In genomic region chr3:101313266-101314051, GRCm38 (mm10) we compare ENCODE assay signal across 27 mouse cellular contexts. TPM values are rescaled to one million over a fixed set of nuclear protein-coding genes. Genes with fewer than 3 reads are reported as not detected.
A peak's percentile ranks its signal among the peaks of the same experiment; 100 is the strongest.
DNase-seq lines count a peak whose midpoint lies in the region; ATAC-seq and TF ChIP-seq lines count a peak whose summit lies in the region.
"Had no signal": no experiment of that assay in that cellular context is flagged by ENCODE, and none has a peak within 500 bp of the region (broad histone marks: within the 10 kb centered on the region; RNA-seq: fewer than 3 reads in every experiment).

No protein-coding gene starts in this region.

- no peak overlapping the region for H3ac ChIP-seq in myocyte (ENCODE audit: control insufficient read depth, insufficient read length)

- peak; percentile 4 for DNase-seq in forebrain, embryonic 11.5 days (ENCODE audit: low spot score)
- peak; percentile 52 for DNase-seq in brain, adult 2 months (ENCODE audit: low read depth, low spot score)
- no peak for DNase-seq in gastrocnemius, postnatal 25 days
- no peak for DNase-seq in frontal cortex, postnatal 25 days (ENCODE audit: low spot score in 2 of 2)
- DNase-seq in kidney, adult 2 months = no peak
- DNase-seq: adrenal gland, adult 8-10 months; cerebellum, adult 8-10 months; cerebellum, postnatal 36 days; embryo, embryonic 11 days; gastrocnemius, postnatal 36 days; kidney, adult 18-20 months; lung, adult 18-20 months; lung, postnatal 10 days; spleen, adult 18-20 months had no signal

- H3K9ac ChIP-seq in forebrain, embryonic 11.5 days (ENCODE audit: low read length) = no peak overlapping the region
- no peak overlapping the region for H3K9ac ChIP-seq in forebrain, embryonic 15.5 days (replicated peaks)
- no peak overlapping the region for H3K9ac ChIP-seq in liver, embryonic 15.5 days
- H3K9ac ChIP-seq: embryonic facial prominence, embryonic 13.5 days; hindbrain, embryonic 12.5 days; limb, embryonic 12.5 days; neural tube, embryonic 15.5 days had no signal

- H3K4me1 ChIP-seq in forebrain, embryonic 11.5 days (replicated peaks; ENCODE audit: control insufficient read depth, insufficient read depth, low read length) = no peaks in the 10 kb centered on the region
- H3K4me1 ChIP-seq in forebrain, embryonic 15.5 days = no peaks in the 10 kb centered on the region
- H3K4me1 ChIP-seq in liver, embryonic 15.5 days (replicated peaks) = peaks cover 34% of the 10 kb centered on the region
- H3K4me1 ChIP-seq in kidney, adult 2 months (ENCODE audit: control insufficient read depth, insufficient read depth, low read length) = no peaks in the 10 kb centered on the region
- H3K4me1 ChIP-seq: hindbrain, embryonic 12.5 days; neural tube, embryonic 15.5 days had no signal

- TF ChIP-seq CTCF in kidney, adult 2 months (conservative IDR thresholded peaks at IDR 0.05; ENCODE audit: insufficient read depth, insufficient read length, low read depth, low read length) = no peak

- H3K79me2 ChIP-seq in myocyte (ENCODE audit: control insufficient read depth, insufficient read depth) = no peaks in the 10 kb centered on the region

- no peak for TF ChIP-seq POLR2A in myocyte (IDR thresholded peaks at IDR 0.05; ENCODE audit: insufficient read length, low read depth)
- no peak for TF ChIP-seq POLR2A in kidney, adult 2 months (IDR thresholded peaks at IDR 0.05; ENCODE audit: low read depth, low read length)

- no peak for ATAC-seq in forebrain, embryonic 11.5 days (replicated peaks; ENCODE audit: low FRiP score)
- no peak for ATAC-seq in forebrain, embryonic 15.5 days (replicated peaks)
- peak; percentile 40; the same call in 1 of the 2 replicates for ATAC-seq in liver, embryonic 15.5 days (ENCODE audit: insufficient read depth)
- ATAC-seq: forebrain, embryonic 14.5 days; midbrain, embryonic 16.5 days; Patski had no signal

- H3K36me3 ChIP-seq in forebrain, embryonic 11.5 days (ENCODE audit: control insufficient read depth, insufficient read depth, low read length) = no peaks in the 10 kb centered on the region
- H3K36me3 ChIP-seq in forebrain, embryonic 15.5 days = no peaks in the 10 kb centered on the region
- no peaks in the 10 kb centered on the region for H3K36me3 ChIP-seq in liver, embryonic 15.5 days (replicated peaks)
- no peaks in the 10 kb centered on the region for H3K36me3 ChIP-seq in myocyte (ENCODE audit: control insufficient read depth, insufficient read depth)
- H3K36me3 ChIP-seq in kidney, adult 2 months (ENCODE audit: control insufficient read depth, insufficient read depth, low read length) = no peaks in the 10 kb centered on the region
- H3K36me3 ChIP-seq: embryonic facial prominence, embryonic 13.5 days; hindbrain, embryonic 12.5 days; limb, embryonic 12.5 days; neural tube, embryonic 15.5 days had no signal

- H3K4me2 ChIP-seq in forebrain, embryonic 11.5 days (ENCODE audit: low read depth, low read length, severe bottlenecking) = no peak overlapping the region
- no peak overlapping the region for H3K4me2 ChIP-seq in forebrain, embryonic 15.5 days (replicated peaks)
- H3K4me2 ChIP-seq in liver, embryonic 15.5 days = no peak overlapping the region
- peak overlapping the region; percentile 58 for H3K4me2 ChIP-seq in myocyte (ENCODE audit: low read depth)
- H3K4me2 ChIP-seq: embryonic facial prominence, embryonic 13.5 days; hindbrain, embryonic 12.5 days; limb, embryonic 12.5 days; neural tube, embryonic 15.5 days had no signal

- WGBS in forebrain, embryonic 11.5 days = 86% methylated on average over 8 of the region's 8 CpGs
- 82% methylated on average over 8 of the region's 8 CpGs for WGBS in forebrain, embryonic 15.5 days
- WGBS in liver, embryonic 15.5 days (ENCODE audit: insufficient replicate concordance) = 32% methylated on average over 8 of the region's 8 CpGs
- WGBS in kidney, adult 2 months = 83% methylated on average over 8 of the region's 8 CpGs

- H3K27me3 ChIP-seq in forebrain, embryonic 11.5 days (ENCODE audit: control insufficient read depth, insufficient read depth, low read length) = no peaks in the 10 kb centered on the region
- no peaks in the 10 kb centered on the region for H3K27me3 ChIP-seq in forebrain, embryonic 15.5 days
- H3K27me3 ChIP-seq in liver, embryonic 15.5 days = no peaks in the 10 kb centered on the region; the same call in 1 of the 2 replicates
- no peaks in the 10 kb centered on the region for H3K27me3 ChIP-seq in myocyte (ENCODE audit: control insufficient read depth, insufficient read depth, insufficient read length)
- no peaks in the 10 kb centered on the region for H3K27me3 ChIP-seq in kidney, adult 2 months (replicated peaks; ENCODE audit: control insufficient read depth, insufficient read depth, low read length)
- H3K27me3 ChIP-seq: embryonic facial prominence, embryonic 13.5 days; hindbrain, embryonic 12.5 days; limb, embryonic 12.5 days; neural tube, embryonic 15.5 days; Patski had no signal

- no peak overlapping the region for H3K4me3 ChIP-seq in forebrain, embryonic 11.5 days (ENCODE audit: low read depth, low read length)
- H3K4me3 ChIP-seq in forebrain, embryonic 15.5 days = no peak overlapping the region
- H3K4me3 ChIP-seq in liver, embryonic 15.5 days (replicated peaks) = no peak overlapping the region
- no peak overlapping the region for H3K4me3 ChIP-seq in myocyte
- no peak overlapping the region for H3K4me3 ChIP-seq in kidney, adult 2 months (ENCODE audit: insufficient read depth, low read depth, low read length)
- H3K4me3 ChIP-seq: embryonic facial prominence, embryonic 13.5 days; hindbrain, embryonic 12.5 days; limb, embryonic 12.5 days; neural tube, embryonic 15.5 days had no signal

- no peak overlapping the region for H3K27ac ChIP-seq in forebrain, embryonic 11.5 days (ENCODE audit: low read depth, low read length)
- H3K27ac ChIP-seq in forebrain, embryonic 15.5 days (replicated peaks) = no peak overlapping the region
- no peak overlapping the region for H3K27ac ChIP-seq in liver, embryonic 15.5 days (replicated peaks)
- no peak overlapping the region for H3K27ac ChIP-seq in kidney, adult 2 months (ENCODE audit: insufficient read depth, low read depth, low read length)
- H3K27ac ChIP-seq: embryonic facial prominence, embryonic 13.5 days; hindbrain, embryonic 12.5 days; kidney, postnatal 0 days; limb, embryonic 12.5 days; neural tube, embryonic 15.5 days had no signal

- no peaks in the 10 kb centered on the region for H3K9me3 ChIP-seq in forebrain, embryonic 11.5 days (ENCODE audit: control insufficient read depth, low read length)
- H3K9me3 ChIP-seq in forebrain, embryonic 15.5 days = no peaks in the 10 kb centered on the region
- no peaks in the 10 kb centered on the region for H3K9me3 ChIP-seq in liver, embryonic 15.5 days (replicated peaks)
- H3K9me3 ChIP-seq: embryonic facial prominence, embryonic 13.5 days; hindbrain, embryonic 12.5 days; neural tube, embryonic 15.5 days had no signal

TF ChIP-seq in myocyte, 11 proteins besides CTCF, POLR2A, EP300 and RAD21:
- TF ChIP-seq E2F4 (IDR thresholded peaks at IDR 0.05; ENCODE audit: insufficient read depth) = no peak
- TF ChIP-seq REST (IDR thresholded peaks at IDR 0.05; ENCODE audit: insufficient read depth, insufficient read length) = no peak
- no peak for TF ChIP-seq POLR2AphosphoS2 (IDR thresholded peaks at IDR 0.05; ENCODE audit: insufficient read length, low read depth)
- no peak for TF ChIP-seq MYOD1 (IDR thresholded peaks at IDR 0.05; ENCODE audit: control insufficient read depth in 1 of 3, insufficient read length in 2 of 3, low read depth in 2 of 3)
- TF ChIP-seq CEBPB (IDR thresholded peaks at IDR 0.05; ENCODE audit: insufficient read depth, poor library complexity, severe bottlenecking) = peak; percentile 50; the same call in 1 of the 2 replicates
- TF ChIP-seq MYOG (IDR thresholded peaks at IDR 0.05; ENCODE audit: control insufficient read depth in 1 of 3, insufficient read depth in 1 of 3, insufficient read length in 2 of 3, low read depth in 2 of 3) = no peak
- no peak for TF ChIP-seq SRF (IDR thresholded peaks at IDR 0.05; ENCODE audit: control insufficient read depth, insufficient read length, low read depth)
- no peak for TF ChIP-seq USF1 (IDR thresholded peaks at IDR 0.05; ENCODE audit: low read depth)
- no peak for TF ChIP-seq TCF3 (IDR thresholded peaks at IDR 0.05; ENCODE audit: insufficient read length, low read depth)

RNA-seq across cellular contexts. Expression of gene Cd2, which starts 25.7 kb away (rescaled TPM):
- polyA plus RNA-seq in forebrain, embryonic 11.5 days (2014; fragmentation: Nextera tagmentation; extraction: Ambion mirVana) = not detected in 2 replicates
- polyA plus RNA-seq in forebrain, embryonic 15.5 days (2015; fragmentation: Nextera tagmentation; extraction: Ambion mirVana) = 0.15 and 0.32 TPM in 2 replicates
- 0.10 and 0.15 TPM in 2 replicates for polyA plus RNA-seq in liver, embryonic 15.5 days (2015; fragmentation: Nextera tagmentation; extraction: Ambion mirVana)
- polyA plus RNA-seq in myocyte (2012; fragmentation: generic; extraction: Trizol) = not detected
- total RNA-seq in gastrocnemius, postnatal 25 days (2021) = under 1 TPM in 1 of 2 experiments, not detected in 1; 0.29 TPM
- 0.57 and 3.8 TPM in 2 replicates for polyA plus RNA-seq in kidney, adult 2 months (2012; rRNA removed)
- total RNA-seq: left cerebral cortex, postnatal 14 days had no signal
- polyA plus RNA-seq: embryonic facial prominence, embryonic 13.5 days; heart, embryonic 14.5 days; hindbrain, embryonic 12.5 days; kidney, postnatal 0 days; limb, embryonic 12.5 days; midbrain, embryonic 16.5 days; neural tube, embryonic 15.5 days; Patski had no signal

Comparison
In these comparisons a context has a peak if more than half of its experiments do, and no peak if none do; other contexts are left out.
1. DNase-seq: peak in forebrain, embryonic 11.5 days (single experiment) and brain, adult 2 months (single experiment); none in gastrocnemius, postnatal 25 days (single experiment), frontal cortex, postnatal 25 days (0 of 2) and kidney, adult 2 months (single experiment).